Mouse (Mus musculus) limb, embryonic 14.5 days (tissue): ENCODE data around the gene Slc25a16. TPM values are rescaled to one million over a fixed set of nuclear protein-coding genes. Genes with fewer than 3 reads are reported as not detected.

Experiments
- ATAC-seq: fragments of 200-750 bp; cut with Nextera tagmentation; 2 replicates; pipeline ENCODE4 v1.8.0; 2017; ENCODE audit warnings: low read depth, moderate number of reproducible peaks, moderate TSS enrichment; ENCODE audit not compliant: low FRiP score
- DNase-seq: peaks from one replicate; pipeline ENCODE4 v3.0.0-alpha.2; 2015; ENCODE audit warnings: low spot score
- H3K27ac ChIP-seq: fragments of 300-500 bp; sonication (generic); replicated peaks from 2 replicates; pipeline ENCODE4 v1.5.1; 2014; ENCODE audit warnings: low read depth, mild to moderate bottlenecking, low read length, moderate library complexity, mixed read lengths
- H3K27me3 ChIP-seq: fragments of 300-500 bp; sonication (generic); 2 replicates; pipeline ENCODE4 v1.6.1; 2014; ENCODE audit warnings: low read length, mixed read lengths; ENCODE audit not compliant: control insufficient read depth, insufficient read depth
- H3K36me3 ChIP-seq: fragments of 300-500 bp; sonication (generic); 2 replicates; pipeline ENCODE4 v1.6.1; 2014; ENCODE audit warnings: mild to moderate bottlenecking, low read length, moderate library complexity, mixed read lengths; ENCODE audit not compliant: control insufficient read depth, insufficient read depth
- H3K4me1 ChIP-seq: fragments of 300-500 bp; sonication (generic); 2 replicates; pipeline ENCODE4 v1.6.1; 2014; ENCODE audit warnings: antibody characterized with exemption, low read length, mixed read lengths; ENCODE audit not compliant: control insufficient read depth, insufficient read depth
- H3K4me2 ChIP-seq: fragments of 300-500 bp; sonication (generic); replicated peaks from 2 replicates; pipeline ENCODE4 v1.6.1; 2014; ENCODE audit warnings: low read depth, mild to moderate bottlenecking, low read length, moderate library complexity; ENCODE audit not compliant: severe bottlenecking
- H3K4me3 ChIP-seq: fragments of 300-500 bp; sonication (generic); replicated peaks from 2 replicates; pipeline ENCODE4 v1.5.1; 2014; ENCODE audit warnings: low read length
- H3K9ac ChIP-seq: fragments of 300-500 bp; sonication (generic); 2 replicates; pipeline ENCODE4 v1.6.1; 2014; ENCODE audit warnings: mild to moderate bottlenecking, low read depth, low read length, moderate library complexity; ENCODE audit not compliant: severe bottlenecking
- H3K9me3 ChIP-seq: fragments of 300-500 bp; sonication (generic); 2 replicates; pipeline ENCODE4 v1.6.1; 2016; ENCODE audit warnings: low read length; ENCODE audit not compliant: control insufficient read depth
- POLR2A ChIP-seq: fragments of 200-500 bp; IDR thresholded peaks from 2 replicates; pipeline ENCODE4 v1.8.0; 2012; ENCODE audit warnings: inconsistent platforms, mild to moderate bottlenecking, moderate library complexity, borderline replicate concordance; ENCODE audit not compliant: insufficient read depth, insufficient read length; ENCODE audit errors: extremely low read depth
- WGBS: fragments of 180-500 bp; shearing (Covaris S2); extraction: QIAGEN DNeasy Blood & Tissue Kit; methylation state at CpG from one replicate; pipeline ENCODE4 v1.1.7; 2014; 5-methylcytosine and 5-hydroxymethylcytosine counted together
- polyA plus RNA-seq, 2 experiments: library from polyadenylated mRNA; depleted of rRNA in 1 of 2; stranded (reverse) in 1 of 2; unstranded in 1 of 2; fragments of >200 nt; fragmentation: Nextera tagmentation in 1 of 2; extraction: Ambion mirVana in 1 of 2; gene quantifications; 2 replicates each; pipeline versions ENCODE4 v1.2.1 to v1.2.3; 2012 to 2014

Slc25a16 gene
- polyA plus RNA-seq, 2 experiments: 11.0 to 13.2 TPM

DNA sequence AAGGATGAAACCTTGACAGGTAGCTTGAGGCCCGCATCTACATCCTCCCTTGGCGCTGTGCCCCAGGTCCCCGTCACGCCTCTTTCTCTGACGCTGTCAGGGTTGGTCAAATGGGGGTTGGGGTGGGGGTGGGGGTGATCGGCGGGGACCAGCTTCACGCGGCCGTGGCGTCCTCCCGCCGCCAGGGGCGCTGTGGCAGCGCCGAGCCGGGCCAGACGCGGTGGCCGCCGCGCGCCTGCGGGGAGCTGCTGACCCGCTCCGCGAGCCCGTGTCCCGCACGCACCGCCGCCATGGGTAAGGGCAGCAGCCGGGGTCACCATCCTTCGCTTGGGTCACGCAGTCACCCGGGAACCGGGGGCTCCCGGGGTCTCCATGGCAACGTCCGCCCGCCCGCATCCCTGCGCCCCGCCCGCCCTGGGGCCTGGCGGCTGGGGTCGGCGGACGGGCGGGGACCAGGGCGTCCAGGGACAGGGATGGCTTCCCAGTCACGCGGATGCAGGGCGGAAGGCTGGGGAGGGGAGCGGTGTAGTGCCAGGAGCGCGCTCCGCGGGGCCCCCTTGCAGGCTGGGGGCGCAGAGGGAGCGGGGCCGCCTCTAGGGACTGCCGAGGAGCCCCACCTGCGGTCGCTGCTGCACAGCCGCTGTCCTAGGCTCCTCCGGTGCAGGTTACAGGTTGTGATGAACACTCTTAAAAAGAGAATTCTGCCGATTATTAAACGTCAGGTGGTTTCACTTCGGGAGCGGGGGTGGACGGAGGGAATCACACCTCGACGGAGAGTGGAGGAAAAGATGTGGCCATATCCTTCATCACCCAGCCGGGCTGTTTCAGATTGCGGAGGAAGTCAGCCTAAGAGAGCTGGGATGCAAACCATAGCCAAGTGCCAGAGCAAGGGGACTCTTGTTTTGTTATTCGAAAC, 59.9 kb downstream of the Slc25a16 start, which contains the start of gene Rufy2:
Gene Rufy2, plus strand, starts transcription at position 185 of the 916 bp plus-strand sequence.
- Histone ChIP-seq H3K27ac (0 out of 2 replicates have a peak within 1 kb of the TSS, but pooled peaks have one; percentile 48), H3K9ac (peak within 1 kb of the TSS; percentile 92), H3K36me3 (peaks cover 29% of the 10 kb centered on the region), H3K4me2 (peak within 1 kb of the TSS; percentile 63), H3K4me1 (0 out of 2 replicates have a peak, but pooled peaks cover 3% of the 10 kb centered on the region), H3K9me3 (no peaks in the 10 kb centered on the region), H3K4me3 (peak within 1 kb of the TSS; percentile 97), H3K27me3 (no peaks in the 10 kb centered on the region)
- 1% methylated on average over 61 of the region's 77 CpGs for WGBS
- TF ChIP-seq POLR2A: 0 out of 2 replicates have a peak, but pooled peaks have one; percentile 12
- DNase-seq (peak; percentile 61), ATAC-seq (peak; percentile 92)

DNA sequence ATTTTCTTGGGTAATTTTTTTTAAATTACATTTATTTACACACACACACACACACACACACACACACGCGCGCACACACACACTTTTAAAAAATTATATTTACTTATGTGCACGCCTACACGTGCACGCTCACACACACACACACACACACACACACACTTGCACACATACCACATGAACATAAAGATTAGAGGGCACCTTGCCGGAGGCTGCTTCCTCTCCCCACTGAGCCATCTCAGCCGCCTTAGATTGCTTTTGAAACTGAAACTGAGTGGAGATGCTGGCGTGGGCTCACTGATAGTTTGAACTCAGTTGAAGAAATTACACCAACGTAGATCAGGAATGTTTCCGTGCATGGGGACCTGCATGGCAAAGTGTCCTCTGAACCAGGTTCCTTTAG, 63.6 kb downstream of the Slc25a16 start:
- Histone ChIP-seq H3K4me1 (0 out of 2 replicates have a peak, but pooled peaks cover 3% of the 10 kb centered on the region), H3K27ac (no peak overlapping the region), H3K9me3 (no peaks in the 10 kb centered on the region), H3K4me2 (no peak overlapping the region), H3K4me3 (no peak overlapping the region), H3K27me3 (no peaks in the 10 kb centered on the region), H3K36me3 (peaks cover 44% of the 10 kb centered on the region), H3K9ac (no peak overlapping the region)
- WGBS: 94% methylated on average over 11 of the region's 11 CpGs
- ATAC-seq: no peak
- no peak for TF ChIP-seq POLR2A
- DNase-seq: no peak

GRCm38 (mm10) chr10:62984495-62984894, 64.1 kb downstream of the Slc25a16 start:
- no peak for TF ChIP-seq POLR2A
- H3K36me3 ChIP-seq: peaks cover 48% of the 10 kb centered on the region
- WGBS: 90% methylated on average over 6 of the region's 6 CpGs

DNA sequence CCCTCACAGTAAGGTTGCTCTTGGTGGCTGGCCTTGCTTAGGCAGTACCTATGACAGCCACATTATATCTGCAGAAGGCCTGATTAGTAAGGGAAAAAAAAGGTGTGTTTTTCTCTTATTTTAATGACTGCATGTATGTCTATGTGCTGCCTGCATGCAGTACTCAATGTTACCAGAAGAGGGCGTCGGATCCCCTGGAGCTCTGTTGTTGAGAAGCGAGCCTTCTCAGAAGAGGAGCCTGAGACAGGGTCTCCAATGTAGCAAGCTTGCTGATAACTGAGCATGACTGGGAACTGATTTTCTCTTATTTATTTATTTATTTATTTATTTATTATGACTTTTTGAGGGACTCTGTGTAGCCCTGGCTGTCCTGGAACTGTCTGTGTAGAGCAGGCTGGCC, 66.9 kb downstream of the Slc25a16 start:
- H3K4me3 ChIP-seq: no peak overlapping the region
- no peak overlapping the region for H3K27ac ChIP-seq
- no peaks in the 10 kb centered on the region for H3K4me1 ChIP-seq
- no peaks in the 10 kb centered on the region for H3K9me3 ChIP-seq
- DNase-seq (no peak), ATAC-seq (no peak)
- H3K9ac ChIP-seq: no peak overlapping the region
- H3K4me2 ChIP-seq: no peak overlapping the region
- 33% methylated on average over 3 of the region's 3 CpGs for WGBS
- no peaks in the 10 kb centered on the region for H3K27me3 ChIP-seq
- H3K36me3 ChIP-seq: peaks cover 75% of the 10 kb centered on the region
- TF ChIP-seq POLR2A: no peak

More at GRCm38 (mm10) chr10:62984495-62984894, 64.1 kb downstream of the Slc25a16 start:
- H3K27ac ChIP-seq: no peak overlapping the region
- ATAC-seq (no peak), DNase-seq (no peak)
- H3K27me3 ChIP-seq: no peaks in the 10 kb centered on the region
- H3K4me1 ChIP-seq: 0 out of 2 replicates have a peak, but pooled peaks cover 3% of the 10 kb centered on the region
- no peak overlapping the region for H3K4me2 ChIP-seq
- no peak overlapping the region for H3K9ac ChIP-seq
- no peaks in the 10 kb centered on the region for H3K9me3 ChIP-seq
- no peak overlapping the region for H3K4me3 ChIP-seq

DNA sequence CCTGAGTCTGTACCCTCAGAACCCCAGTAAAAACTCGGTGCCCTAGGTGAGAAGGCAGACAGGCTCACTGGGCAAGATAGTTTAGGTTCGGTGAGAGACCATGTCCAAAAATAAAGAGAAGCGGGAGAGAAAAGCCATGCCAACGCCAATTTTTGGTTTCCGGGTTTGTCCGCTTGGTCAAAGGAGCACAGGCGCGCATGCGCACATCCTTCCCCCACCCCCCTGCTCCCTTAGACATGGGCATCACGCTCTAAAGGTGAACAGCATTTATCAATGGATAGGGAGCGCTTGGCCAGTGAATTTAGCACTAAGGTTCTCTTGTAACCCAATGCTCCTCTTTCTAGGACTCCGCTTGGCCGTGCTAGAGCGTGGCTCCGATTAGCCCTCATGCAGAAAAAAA, 70.2 kb downstream of the Slc25a16 start:
- no peak for TF ChIP-seq POLR2A
- Histone ChIP-seq H3K9me3 (no peaks in the 10 kb centered on the region), H3K4me3 (no peak overlapping the region), H3K4me2 (no peak overlapping the region), H3K27me3 (no peaks in the 10 kb centered on the region), H3K9ac (no peak overlapping the region), H3K36me3 (peaks cover 74% of the 10 kb centered on the region), H3K4me1 (no peaks in the 10 kb centered on the region), H3K27ac (no peak overlapping the region)
- ATAC-seq (no peak), DNase-seq (no peak)
- 94% methylated on average over 15 of the region's 15 CpGs for WGBS
